Mouse (Mus musculus) spleen, adult 2 months (tissue): ENCODE measurements around the gene Foxo3.

Source experiments
- CTCF ChIP-seq: fragments of 200-500 bp; IDR thresholded peaks from 2 replicates; pipeline ENCODE4 v1.5.1; 2011; ENCODE audit warnings: mild to moderate bottlenecking, inconsistent platforms; ENCODE audit not compliant: insufficient read depth, insufficient read length, insufficient replicate concordance; ENCODE audit errors: extremely low read depth
- POLR2A ChIP-seq: fragments of 200-500 bp; IDR thresholded peaks from 2 replicates; pipeline ENCODE4 v1.6.1; 2011; ENCODE audit warnings: low read depth, low read length, inconsistent platforms

DNA sequence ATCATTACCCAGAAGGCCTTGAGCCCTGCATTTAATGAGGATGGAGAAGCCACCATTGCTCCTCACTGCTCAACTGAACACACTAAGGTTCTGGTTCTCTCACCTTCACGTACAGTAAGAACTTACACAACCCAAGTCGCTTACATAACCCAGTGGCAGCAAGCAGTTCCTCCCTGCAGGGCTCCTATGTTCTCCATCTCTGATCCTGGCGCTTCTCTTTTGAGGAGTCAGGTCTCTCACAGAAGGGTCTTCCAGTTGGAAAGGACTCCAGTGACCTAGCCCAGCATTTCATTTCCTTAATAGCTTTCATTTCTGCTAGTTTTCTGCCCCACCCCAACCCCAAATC is 31.3 kb downstream of the Foxo3 start:
- TF ChIP-seq POLR2A (no peak), CTCF (no peak)
